Mouse (Mus musculus) E14TG2a.4 (cell line): Measurements from ENCODE around the gene Cenpf.

Source experiments
- H3K27me3 ChIP-seq: 2 replicates; pipeline ENCODE4 v1.6.1; 2014; ENCODE audit warnings: low read length, control low read depth; ENCODE audit not compliant: insufficient read depth
- H3K36me3 ChIP-seq: 2 replicates; pipeline ENCODE4 v1.6.1; 2014; ENCODE audit warnings: low read length, control low read depth; ENCODE audit not compliant: insufficient read depth
- H3K4me1 ChIP-seq: replicated peaks from 2 replicates; pipeline ENCODE4 v1.6.1; 2014; ENCODE audit warnings: low read depth, low read length, control low read depth
- H3K4me3 ChIP-seq: replicated peaks from 2 replicates; pipeline ENCODE4 v1.5.1; 2014; ENCODE audit warnings: mild to moderate bottlenecking, low read length
- H3K9me3 ChIP-seq: 2 replicates; pipeline ENCODE4 v1.6.1; 2014; ENCODE audit warnings: low read length, control low read depth
- CTCF ChIP-seq: conservative IDR thresholded peaks from 2 replicates; pipeline ENCODE4 v1.5.1; 2014; ENCODE audit warnings: low read length
- NANOG ChIP-seq: IDR thresholded peaks from 2 replicates; pipeline ENCODE4 v1.6.1; 2014; ENCODE audit warnings: borderline replicate concordance, low read length, mixed read lengths
- POU5F1 ChIP-seq: IDR thresholded peaks from 2 replicates; pipeline ENCODE4 v1.6.1; 2014; ENCODE audit warnings: low read length, borderline replicate concordance

Gene Cenpf

DNA sequence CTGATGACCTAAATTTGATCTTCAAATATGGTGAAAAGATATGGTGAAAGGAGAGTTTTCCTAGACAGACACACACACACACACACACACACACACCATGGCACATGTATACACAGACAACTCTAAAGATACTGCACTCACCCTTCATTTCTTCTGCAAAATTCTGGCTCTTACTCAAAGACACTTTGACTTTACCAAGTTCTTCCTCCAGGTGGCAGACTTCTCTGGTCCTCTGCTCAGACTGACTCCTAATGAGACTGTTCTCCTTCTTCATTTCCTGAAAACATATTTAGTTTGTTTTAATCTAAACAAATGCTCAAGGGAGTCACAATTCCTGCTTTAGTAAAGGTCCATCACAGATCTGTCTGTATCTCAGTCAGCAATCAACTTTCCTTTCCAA lies 26.0 kb downstream of the Cenpf start:
- Histone ChIP-seq H3K27me3 (no peaks in the 10 kb centered on the region), H3K4me1 (peaks cover 22% of the 10 kb centered on the region), H3K36me3 (peaks cover 91% of the 10 kb centered on the region), H3K4me3 (no peak overlapping the region), H3K9me3 (no peaks in the 10 kb centered on the region)
- no peak for TF ChIP-seq POU5F1
- peak; percentile 33; the same call in 1 of the 2 replicates for TF ChIP-seq CTCF

DNA sequence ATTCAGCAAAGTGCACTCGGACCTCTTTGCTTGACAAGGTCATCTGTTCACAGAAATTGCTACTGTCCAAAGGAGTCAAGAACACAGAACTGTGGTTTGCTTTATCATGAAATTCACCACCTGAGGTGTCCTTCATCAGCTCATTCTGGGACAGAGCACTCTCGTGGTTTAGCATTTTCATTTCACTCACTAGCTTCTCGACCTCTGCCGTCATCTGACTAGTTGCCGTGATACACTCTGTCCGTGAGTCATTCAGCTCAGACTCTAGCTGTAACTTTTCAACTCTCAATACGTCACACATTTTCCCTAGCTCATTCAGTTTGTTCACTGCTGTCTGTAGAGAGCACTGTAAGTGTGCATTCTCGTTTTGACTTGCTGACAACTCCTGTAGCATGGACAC lies 30.5 kb downstream of the Cenpf start:
- Histone ChIP-seq H3K27me3 (no peaks in the 10 kb centered on the region), H3K4me3 (no peak overlapping the region), H3K36me3 (peaks cover 94% of the 10 kb centered on the region), H3K4me1 (no peaks in the 10 kb centered on the region), H3K9me3 (no peaks in the 10 kb centered on the region)
- TF ChIP-seq POU5F1 (no peak), CTCF (no peak), NANOG (no peak)

DNA sequence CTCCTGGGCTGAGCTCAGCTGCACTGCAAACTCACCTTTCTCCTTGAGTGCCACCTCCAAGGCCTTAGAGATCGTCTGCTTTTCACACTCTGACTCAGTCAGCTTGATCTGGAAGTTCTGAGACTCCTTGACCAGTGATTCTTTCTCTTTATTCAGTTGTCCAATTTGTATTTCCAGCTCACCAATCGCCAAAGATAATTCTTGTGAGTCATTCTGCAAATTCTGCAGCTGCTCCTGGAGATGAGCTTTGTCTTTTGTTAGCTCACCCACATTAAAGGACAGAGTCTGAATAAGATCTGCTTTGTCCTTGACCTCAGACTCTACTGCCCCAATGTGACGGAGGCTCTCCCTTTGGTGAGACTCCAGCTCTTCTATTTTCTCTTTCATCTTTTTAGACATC lies 34.1 kb downstream of the Cenpf start:
- no peaks in the 10 kb centered on the region for H3K27me3 ChIP-seq
- peaks cover 96% of the 10 kb centered on the region for H3K36me3 ChIP-seq
- no peak for TF ChIP-seq CTCF
- TF ChIP-seq POU5F1 = no peak
- TF ChIP-seq NANOG = no peak
- no peak overlapping the region for H3K4me3 ChIP-seq
- no peaks in the 10 kb centered on the region for H3K4me1 ChIP-seq
- no peaks in the 10 kb centered on the region for H3K9me3 ChIP-seq

DNA sequence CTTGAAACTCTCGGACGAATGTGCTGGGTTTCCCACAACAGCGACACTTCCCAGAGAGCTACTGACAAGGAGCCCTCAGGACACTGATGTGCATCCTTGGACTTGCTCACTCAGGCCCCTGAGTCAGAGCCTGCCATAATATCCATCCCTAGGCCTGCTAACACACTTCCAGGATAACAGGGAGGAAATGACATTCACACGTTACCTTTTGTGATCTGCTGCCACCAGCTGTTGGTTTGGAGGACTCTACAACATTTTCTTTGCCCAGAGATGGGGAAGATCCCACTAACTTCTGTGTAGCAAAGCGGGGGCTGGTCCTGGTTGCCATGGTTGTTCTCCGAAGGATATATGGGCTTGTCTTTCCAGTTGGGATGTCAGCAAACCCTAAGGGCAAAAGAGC lies 41.3 kb downstream of the Cenpf start:
- Histone ChIP-seq H3K4me1 (no peaks in the 10 kb centered on the region), H3K36me3 (peaks cover 97% of the 10 kb centered on the region), H3K27me3 (no peaks in the 10 kb centered on the region), H3K9me3 (no peaks in the 10 kb centered on the region), H3K4me3 (no peak overlapping the region)
- TF ChIP-seq CTCF (no peak), POU5F1 (no peak), NANOG (no peak)

DNA sequence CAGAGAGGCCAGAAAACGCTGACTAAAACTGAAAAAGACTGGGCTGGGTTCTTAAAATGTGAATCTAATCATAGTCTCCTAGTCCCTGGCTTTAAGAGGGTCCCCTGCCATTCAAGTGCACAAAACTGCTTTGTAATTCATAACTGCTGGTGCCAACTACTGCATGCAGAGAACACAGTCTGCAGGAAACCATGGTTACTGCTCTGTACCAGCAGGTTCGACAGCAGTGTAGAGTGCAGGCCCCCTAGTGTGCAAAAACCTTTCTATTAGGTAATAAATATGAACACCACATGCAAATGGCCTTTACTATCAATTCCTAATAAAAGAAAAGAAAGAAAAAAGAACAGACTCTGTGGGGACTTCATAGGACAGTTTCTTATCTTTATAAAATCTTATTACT lies 42.5 kb downstream of the Cenpf start:
- Histone ChIP-seq H3K27me3 (no peaks in the 10 kb centered on the region), H3K36me3 (peaks cover 97% of the 10 kb centered on the region), H3K9me3 (no peaks in the 10 kb centered on the region), H3K4me3 (no peak overlapping the region), H3K4me1 (no peaks in the 10 kb centered on the region)
- no peak for TF ChIP-seq POU5F1
- no peak for TF ChIP-seq CTCF
- TF ChIP-seq NANOG = no peak

DNA sequence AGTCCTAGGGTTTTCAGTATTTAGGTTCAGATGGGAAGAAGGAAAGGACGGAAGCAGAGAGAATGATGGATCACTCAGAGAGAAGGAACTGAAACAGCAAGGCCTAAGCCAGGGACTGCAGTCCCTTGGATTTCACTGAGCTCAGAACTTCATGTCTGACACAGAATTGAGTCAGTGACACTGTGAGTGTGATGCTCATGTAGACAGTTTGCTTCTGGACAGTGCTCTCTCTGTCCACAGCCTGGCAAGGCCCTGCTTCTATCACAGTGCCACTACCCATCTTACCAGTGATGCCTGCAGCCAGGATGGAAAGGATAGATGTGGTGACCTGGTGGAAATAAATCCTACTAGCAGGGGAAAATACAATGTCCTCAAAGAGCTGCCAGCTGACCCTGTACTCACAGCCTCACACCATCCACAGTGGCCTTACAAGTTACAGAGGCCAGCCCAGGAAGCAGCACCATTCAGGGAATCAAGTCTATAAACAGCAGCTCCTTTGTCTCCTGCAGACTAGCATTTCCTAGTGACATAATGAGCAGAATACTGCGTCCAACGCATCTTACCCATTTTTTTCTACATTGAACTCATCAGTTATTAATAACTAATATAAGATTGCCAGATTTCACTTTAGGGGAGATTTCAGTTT lies 43.1 kb downstream of the Cenpf start:
- TF ChIP-seq NANOG (no peak), CTCF (no peak), POU5F1 (no peak)
- H3K4me3 ChIP-seq = no peak overlapping the region
- H3K27me3 ChIP-seq = no peaks in the 10 kb centered on the region
- no peaks in the 10 kb centered on the region for H3K4me1 ChIP-seq
- no peaks in the 10 kb centered on the region for H3K9me3 ChIP-seq
- peaks cover 93% of the 10 kb centered on the region for H3K36me3 ChIP-seq

DNA sequence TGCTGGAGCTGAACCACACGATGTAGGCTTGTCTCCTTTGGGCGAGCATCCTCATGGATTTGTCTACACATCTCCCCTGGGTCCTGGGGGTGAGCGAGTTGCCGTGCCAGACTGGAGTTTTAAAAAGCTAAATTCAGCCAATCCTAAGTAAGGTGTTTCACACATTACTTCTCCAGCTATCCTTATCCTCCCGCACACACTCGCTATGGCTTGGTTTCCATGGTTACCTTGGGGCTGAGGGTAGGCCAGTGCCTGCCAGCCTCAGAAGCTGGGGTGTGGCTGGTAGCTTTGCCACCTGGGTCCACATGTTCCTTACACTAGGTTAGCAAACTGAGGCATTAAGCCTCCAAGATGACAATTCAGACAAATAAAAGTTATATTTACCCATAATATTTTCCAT lies 48.3 kb downstream of the Cenpf start:
- Histone ChIP-seq H3K27me3 (no peaks in the 10 kb centered on the region), H3K4me1 (no peaks in the 10 kb centered on the region), H3K36me3 (peaks cover 44% of the 10 kb centered on the region), H3K4me3 (no peak overlapping the region), H3K9me3 (no peaks in the 10 kb centered on the region)
- no peak for TF ChIP-seq NANOG

DNA sequence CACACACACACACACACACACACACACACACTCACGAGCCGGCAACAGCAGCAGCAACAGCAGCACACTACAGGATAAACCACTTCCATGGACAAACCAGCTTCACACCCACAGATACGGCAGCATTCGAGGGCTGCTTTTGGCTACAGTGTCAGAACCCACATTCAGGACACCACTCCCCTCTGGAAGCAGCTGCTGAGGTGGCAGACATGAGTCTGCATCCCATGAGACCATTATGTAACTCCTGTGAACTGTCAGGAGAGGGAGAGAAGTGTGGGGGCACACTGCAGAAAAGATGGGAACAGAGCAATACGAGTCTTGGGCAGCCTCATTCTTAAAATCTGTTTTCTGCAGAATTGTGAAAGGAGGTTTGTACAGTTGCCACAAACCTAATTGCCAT lies 54.1 kb downstream of the Cenpf start:
- Histone ChIP-seq H3K36me3 (no peaks in the 10 kb centered on the region), H3K9me3 (no peaks in the 10 kb centered on the region), H3K4me1 (no peaks in the 10 kb centered on the region), H3K4me3 (no peak overlapping the region), H3K27me3 (no peaks in the 10 kb centered on the region)
- no peak for TF ChIP-seq NANOG
- no peak for TF ChIP-seq CTCF
- TF ChIP-seq POU5F1 = no peak

DNA sequence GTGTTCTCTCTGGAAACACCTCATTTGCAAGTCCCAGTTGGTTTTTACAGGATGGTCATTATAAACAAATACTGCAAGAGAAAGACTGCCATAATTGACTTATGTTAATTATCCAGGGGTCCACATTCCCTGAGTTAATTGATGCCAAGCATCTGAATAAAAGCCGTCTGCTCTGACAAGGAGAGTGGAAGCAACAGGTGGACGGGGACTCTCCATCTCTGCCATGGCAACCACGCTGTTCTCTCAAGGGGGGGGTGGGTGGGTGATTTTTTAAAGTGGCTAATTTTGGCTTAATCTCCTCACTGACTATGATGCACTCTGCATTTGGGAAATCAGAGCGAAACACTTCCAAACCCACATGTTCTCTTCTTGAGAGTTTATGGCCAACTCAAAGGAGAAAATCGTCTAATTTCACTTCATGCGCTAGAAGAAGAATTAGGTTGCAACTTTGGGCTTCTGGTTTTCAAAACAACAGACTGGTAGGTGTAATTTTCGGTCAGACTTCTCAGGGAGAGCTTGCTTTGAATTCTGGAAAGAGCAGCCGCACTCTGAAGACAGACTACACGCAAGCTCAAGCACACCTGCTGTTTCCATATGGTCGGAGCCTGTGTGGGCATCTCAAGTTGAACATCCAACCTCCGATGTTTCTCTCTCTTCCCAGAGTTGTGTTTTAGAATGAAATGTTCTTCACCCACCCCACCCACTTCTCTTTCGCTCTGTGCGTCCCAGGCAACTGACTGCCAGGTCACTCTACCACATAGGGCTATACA lies 55.8 kb downstream of the Cenpf start:
- Histone ChIP-seq H3K9me3 (no peaks in the 10 kb centered on the region), H3K27me3 (no peaks in the 10 kb centered on the region), H3K36me3 (no peaks in the 10 kb centered on the region), H3K4me1 (peaks cover 6% of the 10 kb centered on the region; the same call in 1 of the 2 replicates), H3K4me3 (no peak overlapping the region)
- TF ChIP-seq NANOG = no peak
- no peak for TF ChIP-seq POU5F1
- TF ChIP-seq CTCF = no peak
